ENCODE assay signal across 8 mouse cellular contexts in genomic region chr8:120644663-120645062, GRCm38 (mm10). TPM values are rescaled to one million over a fixed set of nuclear protein-coding genes. Genes with fewer than 3 reads are reported as not detected.
DNase-seq lines count a peak whose midpoint lies in the region; ATAC-seq and TF ChIP-seq lines count a peak whose summit lies in the region.
"Had no signal": no experiment of that assay in that cellular context is flagged by ENCODE, and none has a peak within 500 bp of the region (broad histone marks: within the 10 kb centered on the region; RNA-seq: fewer than 3 reads in every experiment).

No protein-coding gene starts in this region.

- peak; percentile 49 for DNase-seq in urinary bladder, postnatal 14 days (ENCODE audit: low spot score)
- DNase-seq in urinary bladder, postnatal 10 days (ENCODE audit: low spot score): no peak
- DNase-seq in cerebellum, adult 2 months: peak; percentile 65 to 74
- DNase-seq in heart, adult 9 months (ENCODE audit: low spot score in 2 of 2): peak; percentile 64 to 77
- peak; percentile 56 to 80 for DNase-seq in left cerebral cortex, adult 8-10 months (ENCODE audit: low spot score in 2 of 2)
- DNase-seq in right cerebral cortex, adult 18-20 months: peak; percentile 77

- no peak overlapping the region for H3K27ac ChIP-seq in cerebellum, adult 2 months (ENCODE audit: insufficient read depth, low read length)
- H3K27ac ChIP-seq in intestine, postnatal 0 days (ENCODE audit: low read depth, low read length): no peak overlapping the region
- H3K27ac ChIP-seq: limb, embryonic 12.5 days had no signal

- H3K9me3 ChIP-seq in intestine, postnatal 0 days (ENCODE audit: control insufficient read depth): no peaks in the 10 kb centered on the region
- H3K9me3 ChIP-seq: limb, embryonic 12.5 days had no signal

- WGBS in cerebellum, adult 2 months: 8% methylated on average over 7 of the region's 7 CpGs
- WGBS in intestine, postnatal 0 days: 69% methylated on average over 7 of the region's 7 CpGs

- no peak for TF ChIP-seq CTCF in cerebellum, adult 2 months (IDR thresholded peaks at IDR 0.05; ENCODE audit: borderline replicate concordance, insufficient read depth, low read depth, low read length)
- no peak for TF ChIP-seq CTCF in intestine, postnatal 0 days (IDR thresholded peaks at IDR 0.05; ENCODE audit: low read depth)

- TF ChIP-seq POLR2A in cerebellum, adult 2 months (IDR thresholded peaks at IDR 0.05; ENCODE audit: borderline replicate concordance, insufficient read depth, low read length): no peak

- no peak overlapping the region for H3K4me3 ChIP-seq in cerebellum, adult 2 months (replicated peaks; ENCODE audit: insufficient read depth, low read depth, low read length)
- no peak overlapping the region for H3K4me3 ChIP-seq in intestine, postnatal 0 days (ENCODE audit: low read depth, low read length)
- H3K4me3 ChIP-seq: limb, embryonic 12.5 days had no signal

- peaks cover 13% of the 10 kb centered on the region for H3K4me1 ChIP-seq in cerebellum, adult 2 months (ENCODE audit: control insufficient read depth, insufficient read depth, low read length)
- no peaks in the 10 kb centered on the region for H3K4me1 ChIP-seq in intestine, postnatal 0 days (replicated peaks; ENCODE audit: control insufficient read depth, insufficient read depth, low read length)
- H3K4me1 ChIP-seq: limb, embryonic 12.5 days had no signal

- H3K27me3 ChIP-seq in cerebellum, adult 2 months (ENCODE audit: control insufficient read depth, insufficient read depth, low read length): no peaks in the 10 kb centered on the region
- no peaks in the 10 kb centered on the region for H3K27me3 ChIP-seq in intestine, postnatal 0 days (replicated peaks; ENCODE audit: control insufficient read depth, insufficient read depth, low read length)
- H3K27me3 ChIP-seq: limb, embryonic 12.5 days had no signal

- no peak overlapping the region for H3K9ac ChIP-seq in intestine, postnatal 0 days (ENCODE audit: low read depth, low read length)
- H3K9ac ChIP-seq: limb, embryonic 12.5 days had no signal

- no peaks in the 10 kb centered on the region for H3K36me3 ChIP-seq in intestine, postnatal 0 days (ENCODE audit: control insufficient read depth, insufficient read depth)
- H3K36me3 ChIP-seq: limb, embryonic 12.5 days had no signal

- no peak for ATAC-seq in intestine, postnatal 0 days

- H3K4me2 ChIP-seq in intestine, postnatal 0 days (replicated peaks; ENCODE audit: low read depth): no peak overlapping the region
- H3K4me2 ChIP-seq: limb, embryonic 12.5 days had no signal

RNA-seq across cellular contexts. Expression of gene 1190005I06Rik, which starts 2.8 kb away (rescaled TPM):
- 8.1 and 8.2 TPM in 2 replicates for polyA plus RNA-seq in cerebellum, adult 2 months (2012; rRNA removed)
- total RNA-seq in left cerebral cortex, adult 8-10 months (2022): 10 to 100 TPM; 11.8 to 16.6 (median 14.4) TPM
- polyA plus RNA-seq in intestine, postnatal 0 days (2015; fragmentation: Nextera tagmentation; extraction: Ambion mirVana): 3.9 and 4.0 TPM in 2 replicates

RNA-seq across cellular contexts. Expression of gene Gm27021, which starts 23.2 kb away (rescaled TPM):
- 1.1 and 1.9 TPM in 2 replicates for polyA plus RNA-seq in cerebellum, adult 2 months (2012; rRNA removed)
- 1 to 10 TPM in 1 of 4 experiments, under 1 TPM in 1, not detected in 2; 0.62 to 1.2 TPM for total RNA-seq in left cerebral cortex, adult 8-10 months (2022)
- polyA plus RNA-seq in intestine, postnatal 0 days (2015; fragmentation: Nextera tagmentation; extraction: Ambion mirVana): 1.0 and 1.9 TPM in 2 replicates

RNA-seq across cellular contexts. Expression of gene Cox4i1, which starts 23.4 kb away (rescaled TPM):
- 2,746 and 2,917 TPM in 2 replicates for polyA plus RNA-seq in cerebellum, adult 2 months (2012; rRNA removed)
- 1,000 to 10,000 TPM; 1,070 to 1,158 (median 1,126) TPM for total RNA-seq in left cerebral cortex, adult 8-10 months (2022)
- polyA plus RNA-seq in intestine, postnatal 0 days (2015; fragmentation: Nextera tagmentation; extraction: Ambion mirVana): 2,406 and 2,420 TPM in 2 replicates

RNA-seq across cellular contexts. Expression of gene Emc8, which starts 23.7 kb away (rescaled TPM):
- polyA plus RNA-seq in cerebellum, adult 2 months (2012; rRNA removed): 65.3 and 67.5 TPM in 2 replicates
- 10 to 100 TPM; 60.5 to 72.0 (median 69.4) TPM for total RNA-seq in left cerebral cortex, adult 8-10 months (2022)
- 127 and 135 TPM in 2 replicates for polyA plus RNA-seq in intestine, postnatal 0 days (2015; fragmentation: Nextera tagmentation; extraction: Ambion mirVana)

RNA-seq across cellular contexts. Expression of gene Gins2, which starts 55.6 kb away (rescaled TPM):
- polyA plus RNA-seq in cerebellum, adult 2 months (2012; rRNA removed): 2.1 and 2.5 TPM in 2 replicates
- 1 to 10 TPM; 1.1 to 3.3 (median 2.5) TPM for total RNA-seq in left cerebral cortex, adult 8-10 months (2022)
- 23.1 and 23.7 TPM in 2 replicates for polyA plus RNA-seq in intestine, postnatal 0 days (2015; fragmentation: Nextera tagmentation; extraction: Ambion mirVana)
